Mouse (Mus musculus) T-helper 17 cell (primary cell): ENCODE measurements around the gene Tpsg1.

Experiments
- in situ Hi-C, 2 experiments: fragments of 300-600 bp; cut with MboI, MseI; formaldehyde crosslinking; loops; 1 replicate in 1 of 2; 2 replicates in 1 of 2; pipeline ENCODE4 v1.15.1; 2025; ENCODE audit warnings: high pct_unique_total_duplicates in 2 of 2

The Tpsg1 gene

DNA sequence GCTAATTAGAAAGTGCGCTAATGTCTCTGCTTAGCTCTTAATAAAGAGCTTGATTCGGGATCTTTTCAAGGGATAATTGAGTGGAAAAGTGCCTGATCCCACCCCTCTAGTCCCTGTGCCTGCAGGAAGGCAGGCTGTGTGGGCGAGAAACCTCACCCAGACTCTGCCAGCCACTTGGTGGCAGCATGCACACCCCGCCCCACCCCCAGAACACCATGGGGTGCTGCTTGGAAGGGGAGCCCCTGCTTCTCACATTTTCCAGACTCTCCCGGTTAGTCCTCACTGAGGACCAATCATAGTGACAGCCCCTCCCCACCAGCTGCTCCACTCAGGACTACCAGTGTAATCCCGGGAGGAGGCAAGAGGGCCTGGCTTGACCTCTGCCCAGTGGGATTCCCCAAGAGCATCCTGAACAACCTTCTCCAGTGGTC is 37.0 kb downstream of the Tpsg1 start:
- in situ Hi-C loops = loop anchor here in 1 of 2 experiments (10.0 kb wide), 1 partner anchor 821 kb away; no protein-coding TSS in a partner anchor

- in situ Hi-C loops = loop anchor here in 1 of 2 experiments (10.0 kb wide), 1 partner anchor 823 kb away; no protein-coding TSS in a partner anchor
Measured at GRCm38 (mm10) chr17:25407352-25407751, 38.3 kb downstream of the Tpsg1 start.

DNA sequence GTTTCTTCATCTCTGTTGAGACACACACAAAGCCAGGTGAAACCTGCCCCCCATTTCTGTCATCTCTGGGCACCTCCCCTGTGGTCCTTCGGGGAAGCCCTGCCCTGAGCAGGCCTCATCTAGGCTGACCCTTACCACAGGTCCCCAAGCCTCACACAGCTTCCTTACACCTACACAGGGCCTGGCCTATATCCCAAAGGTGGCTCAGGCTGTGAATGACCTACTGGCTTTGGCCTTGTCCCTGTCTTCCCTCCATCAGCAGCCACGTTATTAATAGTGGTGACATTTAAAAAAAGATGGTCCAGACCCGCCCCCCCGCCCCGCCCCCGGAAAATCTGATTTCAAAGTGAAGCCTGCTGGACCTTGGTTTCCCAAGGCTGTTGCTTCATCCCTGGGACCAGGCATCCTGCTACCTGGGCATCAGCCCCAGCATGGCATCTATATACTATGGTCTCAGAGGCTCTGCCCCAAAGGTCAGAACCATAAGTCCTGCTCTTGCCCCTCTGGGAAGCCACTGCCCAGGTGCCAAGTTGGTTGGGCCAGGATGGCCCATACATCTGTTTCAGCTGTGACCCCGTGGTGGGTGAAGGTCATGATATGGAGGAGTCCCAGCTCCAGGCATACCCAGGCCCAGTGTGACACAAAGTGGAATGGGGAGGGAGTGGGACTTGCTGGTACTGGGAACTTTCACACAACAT is 39.4 kb downstream of the Tpsg1 start:
- in situ Hi-C loops = loop anchor here in 1 of 2 experiments (10.0 kb wide), 1 partner anchor 824 kb away; no protein-coding TSS in a partner anchor

DNA sequence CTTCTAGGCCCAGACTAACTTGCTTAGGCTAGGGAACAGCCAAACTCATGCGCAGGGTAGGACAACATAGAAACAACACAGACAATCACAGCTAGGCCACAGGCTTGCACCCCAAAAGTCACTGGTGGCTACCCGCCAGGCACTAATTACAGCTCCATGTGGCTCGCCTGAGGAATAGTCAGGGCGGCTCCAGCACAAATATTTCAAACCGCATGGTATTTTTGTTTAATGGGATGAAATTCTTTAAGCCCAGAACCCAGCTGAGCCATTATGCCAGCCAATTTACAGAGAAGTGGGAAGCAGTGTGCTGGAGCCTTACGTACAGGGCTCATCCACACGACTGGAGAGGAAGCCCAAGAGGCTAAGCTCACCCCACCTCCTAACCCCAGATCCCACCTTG is 40.5 kb downstream of the Tpsg1 start:
- in situ Hi-C loops = loop anchor here (5.0 to 10.0 kb wide), 2 partner anchors 97 to 825 kb away; no protein-coding TSS in a partner anchor

DNA sequence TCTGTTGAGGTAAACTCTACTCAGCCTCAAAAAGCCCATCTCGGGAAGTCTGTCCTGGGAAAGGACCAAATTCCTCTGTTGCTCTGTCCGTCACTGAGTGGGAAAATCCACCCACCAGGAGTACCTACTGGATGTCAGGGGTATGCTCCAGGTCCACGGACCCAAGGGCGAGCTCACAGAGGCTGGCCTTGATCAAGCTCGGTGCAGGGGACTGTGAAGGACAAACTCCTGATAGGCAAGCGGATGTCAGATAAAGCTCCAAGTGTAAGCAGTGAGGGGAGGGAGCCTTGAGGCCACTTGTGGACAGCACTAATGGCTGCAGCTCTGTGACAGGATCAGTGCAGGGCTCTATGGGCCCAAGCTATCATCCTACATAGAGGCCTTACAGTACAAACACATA is 41.1 kb downstream of the Tpsg1 start:
- in situ Hi-C loops = loop anchor here in 1 of 2 experiments (5.0 kb wide), 1 partner anchor 98 kb away; no protein-coding TSS in a partner anchor

DNA sequence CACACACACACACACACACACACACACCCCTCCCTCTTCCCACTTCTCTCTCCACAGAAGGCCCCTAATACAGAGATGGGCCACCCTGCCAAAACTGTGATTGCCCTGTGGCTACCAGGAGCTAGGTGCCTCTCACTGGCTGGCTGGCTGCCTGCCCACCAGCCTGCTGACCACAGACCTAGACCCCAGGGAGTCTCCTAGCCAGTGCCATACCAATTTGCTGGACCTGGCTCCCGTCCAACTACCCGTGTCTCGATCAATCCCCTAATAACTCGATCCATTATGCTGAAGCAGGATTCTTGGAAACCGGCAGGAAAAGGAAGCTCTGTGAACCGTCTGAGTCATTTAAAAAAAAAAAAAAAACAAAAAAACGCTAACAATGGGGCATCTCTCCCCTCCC is 41.7 kb downstream of the Tpsg1 start:
- in situ Hi-C loops = loop anchor here in 1 of 2 experiments (5.0 kb wide), 1 partner anchor 98 kb away; no protein-coding TSS in a partner anchor

GRCm38 (mm10) chr17:25411251-25411650 is 42.2 kb downstream of the Tpsg1 start:
- in situ Hi-C loops = loop anchor here in 1 of 2 experiments (5.0 kb wide), 1 partner anchor 99 kb away; no protein-coding TSS in a partner anchor

DNA sequence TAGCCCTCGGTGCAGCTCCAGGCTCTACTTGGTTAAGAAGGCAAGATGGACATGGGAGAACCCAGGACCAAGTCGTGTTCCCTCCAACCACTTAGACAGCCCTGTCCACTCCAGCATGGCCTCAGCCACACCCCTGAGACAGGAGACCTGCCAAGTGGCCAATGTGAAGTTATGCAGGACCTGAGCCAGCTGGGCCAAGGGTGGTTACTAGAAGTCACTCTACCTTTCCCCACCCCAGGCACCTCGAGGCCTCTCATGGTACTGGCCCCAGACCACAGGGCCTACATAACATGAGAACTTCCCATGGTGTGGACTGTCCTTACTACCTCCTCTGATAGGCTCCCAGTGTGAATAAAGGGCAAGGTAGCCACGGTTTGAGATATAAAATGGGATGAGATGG is 45.1 kb downstream of the Tpsg1 start:
- in situ Hi-C loops = loop anchor here in 1 of 2 experiments (5.0 kb wide), 1 partner anchor 102 kb away; no protein-coding TSS in a partner anchor

- in situ Hi-C loops = loop anchor here in 1 of 2 experiments (5.0 kb wide), 1 partner anchor 103 kb away; no protein-coding TSS in a partner anchor
Measured at GRCm38 (mm10) chr17:25414917-25415316, 45.8 kb downstream of the Tpsg1 start.

GRCm38 (mm10) chr17:25415421-25415913 is 46.4 kb downstream of the Tpsg1 start:
- in situ Hi-C loops = no loop called here

GRCm38 (mm10) chr17:25416219-25416618 is 47.1 kb downstream of the Tpsg1 start:
- in situ Hi-C loops = no loop called here

GRCm38 (mm10) chr17:25417990-25418389 is 48.9 kb downstream of the Tpsg1 start:
- in situ Hi-C loops = no loop called here

DNA sequence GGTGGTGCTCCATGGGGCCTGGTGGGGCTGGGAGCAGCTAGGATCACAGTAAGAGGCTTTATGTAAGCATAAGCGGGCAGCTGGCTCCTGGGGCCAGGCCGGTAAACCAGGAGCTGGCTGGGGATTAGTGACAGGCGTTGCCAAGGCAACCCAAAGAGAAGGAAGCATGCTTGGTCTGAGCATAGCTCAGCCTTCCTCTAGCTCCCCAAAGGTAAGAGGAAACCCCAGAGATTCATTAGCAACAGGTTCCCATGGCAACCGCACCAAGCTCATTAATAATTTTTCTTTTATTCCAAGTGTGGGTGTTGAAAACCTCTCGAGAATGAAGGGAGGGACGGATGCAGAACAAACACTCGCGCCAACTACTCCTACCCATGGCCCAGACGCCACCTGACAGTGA is 49.9 kb downstream of the Tpsg1 start:
- in situ Hi-C loops = no loop called here

GRCm38 (mm10) chr17:25420998-25421397 is 51.9 kb downstream of the Tpsg1 start:
- in situ Hi-C loops = no loop called here
